Mouse (Mus musculus) liver, adult 2 months (tissue): ENCODE measurements at regions not wholly inside any gene's neighbourhood (a gene's known extent, or its start where the extent isn't known, plus 50 kb on each side); places are given as distances from the start of the nearest gene placed in this dataset.

Source experiments
- DNase-seq: peaks from one replicate; pipeline ENCODE4 v3.0.0-alpha.2; 2011; ENCODE audit warnings: low read depth, low spot score; ENCODE audit errors: extremely low read depth
- H3K27ac ChIP-seq: fragments of 200-500 bp; replicated peaks from 2 replicates; pipeline ENCODE4 v1.5.1; 2012; ENCODE audit warnings: low read depth, mild to moderate bottlenecking, control low read depth, inconsistent platforms, low read length; ENCODE audit not compliant: insufficient read depth
- H3K27me3 ChIP-seq: fragments of 200-500 bp; 2 replicates; pipeline ENCODE4 v1.6.1; 2012; ENCODE audit warnings: mild to moderate bottlenecking, moderate library complexity, low read length, inconsistent platforms; ENCODE audit not compliant: control insufficient read depth, insufficient read depth
- H3K36me3 ChIP-seq: fragments of 200-500 bp; 2 replicates; pipeline ENCODE4 v1.6.1; 2012; ENCODE audit warnings: low read length, inconsistent platforms; ENCODE audit not compliant: control insufficient read depth, insufficient read depth
- H3K4me1 ChIP-seq: fragments of 200-500 bp; 2 replicates; pipeline ENCODE4 v1.6.1; 2011; ENCODE audit warnings: low read length; ENCODE audit not compliant: control insufficient read depth, insufficient read depth
- H3K4me3 ChIP-seq: fragments of 200-500 bp; 2 replicates; pipeline ENCODE4 v1.5.1; 2011; ENCODE audit warnings: low read depth, mild to moderate bottlenecking, control low read depth, low read length, moderate library complexity; ENCODE audit not compliant: insufficient read depth
- H3K79me2 ChIP-seq: fragments of 200-500 bp; 2 replicates; pipeline ENCODE4 v1.6.1; 2012; ENCODE audit warnings: inconsistent platforms, mild to moderate bottlenecking, low read length, moderate library complexity; ENCODE audit not compliant: control insufficient read depth, insufficient read depth
- H3K9ac ChIP-seq: fragments of 200-500 bp; 2 replicates; pipeline ENCODE4 v1.6.1; 2012; ENCODE audit warnings: low read depth, mild to moderate bottlenecking, control low read depth, inconsistent platforms, low read length
- CTCF ChIP-seq: fragments of 200-500 bp; IDR thresholded peaks from 2 replicates; pipeline ENCODE4 v1.5.1; 2011; ENCODE audit warnings: low read depth, low read length, control low read depth
- POLR2A ChIP-seq: fragments of 200-500 bp; IDR thresholded peaks from 2 replicates; pipeline ENCODE4 v1.6.1; 2011; ENCODE audit warnings: low read length, control low read depth; ENCODE audit not compliant: insufficient read depth; ENCODE audit errors: extremely low read depth
- WGBS: fragments of 180-500 bp; shearing (Covaris S2); methylation state at CpG from one replicate; pipeline ENCODE4 v1.1.7; 2018; 5-methylcytosine and 5-hydroxymethylcytosine counted together

- H3K27me3 ChIP-seq, result no peaks in the 10 kb centered on the region
- no peak overlapping the region for H3K4me3 ChIP-seq
- 86% methylated on average over 8 of the region's 8 CpGs for WGBS
- TF ChIP-seq POLR2A (no peak), CTCF (no peak)
- DNase-seq, result no peak
- H3K4me1 ChIP-seq, result no peaks in the 10 kb centered on the region
- no peaks in the 10 kb centered on the region for H3K79me2 ChIP-seq
- H3K36me3 ChIP-seq, result no peaks in the 10 kb centered on the region
- H3K27ac ChIP-seq, result no peak overlapping the region
- H3K9ac ChIP-seq, result no peak overlapping the region
Observed at GRCm38 (mm10) chr1:164508556-164508955, 50.4 kb upstream of the Atp1b1 start.

GRCm38 (mm10) chr1:164508106-164508505, 50.0 kb upstream of the Atp1b1 start:
- Histone ChIP-seq H3K4me3 (no peak overlapping the region), H3K79me2 (no peaks in the 10 kb centered on the region), H3K36me3 (no peaks in the 10 kb centered on the region), H3K9ac (no peak overlapping the region), H3K27me3 (no peaks in the 10 kb centered on the region), H3K4me1 (no peaks in the 10 kb centered on the region), H3K27ac (no peak overlapping the region)
- 84% methylated on average over 5 of the region's 5 CpGs for whole genome bisulfite sequencing
- no peak for TF ChIP-seq POLR2A
- TF ChIP-seq CTCF, result no peak
- no peak for DNase-seq
